Mouse (Mus musculus): Measurements from ENCODE around the gene Cdh4. TPM values are rescaled to one million over a fixed set of nuclear protein-coding genes. Genes with fewer than 3 reads are reported as not detected.

The Cdh4 gene
- polyA plus RNA-seq, 1 experiment from 2014 or later, result 3.7 TPM

DNA sequence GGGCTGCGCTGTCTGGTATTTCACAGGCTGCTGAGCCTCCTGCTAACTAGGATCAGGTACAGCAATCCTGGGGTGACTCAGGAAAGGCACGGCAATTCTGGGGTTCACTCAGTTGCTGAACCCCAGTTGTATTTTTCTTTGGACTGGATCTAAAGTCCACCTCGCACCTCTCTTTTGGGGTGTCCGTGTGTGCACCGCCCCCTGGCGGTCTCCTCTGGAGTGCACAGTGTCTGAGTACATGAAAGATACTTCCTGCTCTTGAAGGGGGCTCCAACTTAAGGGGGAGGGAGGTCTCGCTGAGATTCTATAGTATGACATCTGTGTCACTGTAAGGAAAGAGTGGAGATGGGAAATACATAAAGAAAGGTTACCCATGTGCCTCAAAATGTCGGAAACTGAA lies 286.8 kb downstream of the Cdh4 start:
- 54% methylated on average over 8 of the region's 8 CpGs for WGBS

DNA sequence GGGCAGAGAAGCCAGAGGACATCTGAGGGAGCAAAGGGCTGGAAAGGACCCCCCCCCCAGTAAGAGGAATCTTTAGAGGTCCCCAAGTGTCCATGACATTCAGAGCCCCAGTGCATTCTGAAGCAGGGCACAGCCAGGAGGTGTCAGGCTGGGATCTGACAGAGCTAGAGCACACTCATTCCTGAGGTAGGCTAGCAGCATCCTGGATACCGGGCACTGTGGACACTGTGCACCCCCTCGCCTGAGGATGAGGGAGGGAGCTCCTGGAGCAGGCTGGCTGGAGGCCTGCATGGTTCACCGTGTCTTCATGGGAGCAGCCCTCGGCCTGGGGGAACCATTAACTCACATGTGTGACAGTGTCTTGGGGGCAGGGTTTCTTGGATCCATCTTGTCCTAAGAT lies 287.6 kb downstream of the Cdh4 start:
- Histone ChIP-seq H3K36me3 (replicated peaks; ENCODE audit: control insufficient read depth, insufficient read depth, low read depth, low read length) (no peaks in the 10 kb centered on the region), H3K9ac (replicated peaks; ENCODE audit: low read length) (no peak overlapping the region), H3K4me2 (ENCODE audit: low read depth, low read length) (no peak overlapping the region), H3K4me3 (ENCODE audit: low read depth, low read length) (no peak overlapping the region), H3K9me3 (replicated peaks; ENCODE audit: control insufficient read depth, low read length) (no peaks in the 10 kb centered on the region), H3K27me3 (ENCODE audit: control insufficient read depth, insufficient read depth, low read length) (no peaks in the 10 kb centered on the region), H3K27ac (replicated peaks; ENCODE audit: low read depth, low read length) (no peak overlapping the region), H3K4me1 (ENCODE audit: control insufficient read depth, insufficient read depth, low read length) (peaks cover 2% of the 10 kb centered on the region; the same call in 1 of the 2 replicates)
- WGBS, result 81% methylated on average over 4 of the region's 4 CpGs
- no peak for ATAC-seq (replicated peaks; ENCODE audit: insufficient number of reproducible peaks, low FRiP score, low TSS enrichment, low read depth)
- no peak for DNase-seq (ENCODE audit: low spot score)

More for the DNA sequence above, 286.8 kb downstream of the Cdh4 start:
- Histone ChIP-seq H3K9ac (replicated peaks; ENCODE audit: low read length) (no peak overlapping the region), H3K27ac (replicated peaks; ENCODE audit: low read depth, low read length) (no peak overlapping the region), H3K27me3 (ENCODE audit: control insufficient read depth, insufficient read depth, low read length) (no peaks in the 10 kb centered on the region), H3K36me3 (replicated peaks; ENCODE audit: control insufficient read depth, insufficient read depth, low read depth, low read length) (no peaks in the 10 kb centered on the region), H3K4me3 (ENCODE audit: low read depth, low read length) (no peak overlapping the region), H3K9me3 (replicated peaks; ENCODE audit: control insufficient read depth, low read length) (no peaks in the 10 kb centered on the region), H3K4me2 (ENCODE audit: low read depth, low read length) (no peak overlapping the region), H3K4me1 (ENCODE audit: control insufficient read depth, insufficient read depth, low read length) (peaks cover 2% of the 10 kb centered on the region; the same call in 1 of the 2 replicates)
- DNase-seq (ENCODE audit: low spot score) (peak; percentile 25), ATAC-seq (replicated peaks; ENCODE audit: insufficient number of reproducible peaks, low FRiP score, low TSS enrichment, low read depth) (no peak)

DNA sequence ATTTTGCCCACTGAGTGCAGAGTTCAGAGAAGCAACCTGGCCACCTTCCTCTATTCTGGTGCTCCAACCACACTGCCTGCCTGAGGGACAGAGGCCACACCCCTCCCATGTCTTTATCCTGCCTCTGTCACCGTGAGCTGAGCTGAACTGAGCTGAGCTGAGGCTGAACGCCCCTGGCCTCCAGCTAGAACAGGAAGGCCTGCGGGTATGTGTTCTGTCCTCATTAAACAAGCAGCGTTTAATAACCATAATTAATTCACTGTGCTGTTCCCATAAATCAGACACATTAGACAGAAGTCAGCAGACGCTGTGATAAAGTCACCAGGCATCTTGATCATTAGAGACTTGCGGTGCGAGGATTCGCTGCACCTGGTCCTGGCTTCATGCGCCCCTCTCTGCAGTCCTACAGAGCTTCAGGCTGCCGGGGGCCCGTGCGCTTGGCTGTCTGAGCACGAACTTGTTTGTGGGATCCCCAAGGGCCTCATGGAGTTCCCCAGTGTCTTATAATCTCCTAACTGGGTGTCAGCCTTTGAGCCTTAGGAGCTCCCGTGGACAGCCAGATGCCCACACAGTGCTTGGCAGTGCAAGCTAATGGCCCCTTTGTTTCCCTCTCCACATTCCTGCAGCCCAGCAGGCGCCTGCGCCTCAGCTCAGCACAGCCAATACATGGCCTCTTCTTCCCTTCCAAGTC lies 291.1 kb downstream of the Cdh4 start:
- Histone ChIP-seq H3K9me3 (replicated peaks; ENCODE audit: control insufficient read depth, low read length) (no peaks in the 10 kb centered on the region), H3K4me1 (ENCODE audit: control insufficient read depth, insufficient read depth, low read length) (peaks cover 2% of the 10 kb centered on the region; the same call in 1 of the 2 replicates), H3K27me3 (ENCODE audit: control insufficient read depth, insufficient read depth, low read length) (no peaks in the 10 kb centered on the region), H3K4me2 (ENCODE audit: low read depth, low read length) (no peak overlapping the region), H3K36me3 (replicated peaks; ENCODE audit: control insufficient read depth, insufficient read depth, low read depth, low read length) (no peaks in the 10 kb centered on the region), H3K4me3 (ENCODE audit: low read depth, low read length) (no peak overlapping the region), H3K27ac (replicated peaks; ENCODE audit: low read depth, low read length) (no peak overlapping the region), H3K9ac (replicated peaks; ENCODE audit: low read length) (no peak overlapping the region)
- DNase-seq (ENCODE audit: low spot score) (peak; percentile 26), ATAC-seq (replicated peaks; ENCODE audit: insufficient number of reproducible peaks, low FRiP score, low TSS enrichment, low read depth) (no peak)
- 30% methylated on average over 16 of the region's 16 CpGs for WGBS

DNA sequence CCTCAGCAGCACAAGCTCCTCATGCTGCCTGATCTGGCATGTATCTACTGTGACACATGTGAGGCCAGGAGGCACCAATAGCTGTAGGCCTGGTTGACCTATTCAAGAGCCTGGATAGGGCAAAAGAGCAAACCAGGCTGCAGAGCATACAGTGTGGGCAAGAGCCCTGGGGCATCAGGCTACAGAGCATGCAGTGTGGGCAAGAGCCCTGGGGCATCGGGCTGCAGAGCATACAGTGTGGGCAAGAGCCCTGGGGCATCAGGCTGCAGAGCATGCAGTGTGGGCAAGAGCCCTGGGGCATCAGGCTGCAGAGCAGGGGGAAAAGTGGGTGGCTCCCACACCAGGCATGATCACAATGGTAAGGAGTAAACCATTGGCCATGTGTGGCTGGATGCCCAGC lies 300.2 kb downstream of the Cdh4 start:
- 100% methylated on average over 1 of the region's 1 CpGs for WGBS
- Histone ChIP-seq H3K27me3 (ENCODE audit: control insufficient read depth, insufficient read depth, low read length) (no peaks in the 10 kb centered on the region), H3K27ac (replicated peaks; ENCODE audit: low read depth, low read length) (no peak overlapping the region), H3K4me3 (ENCODE audit: low read depth, low read length) (no peak overlapping the region), H3K9ac (replicated peaks; ENCODE audit: low read length) (no peak overlapping the region), H3K9me3 (replicated peaks; ENCODE audit: control insufficient read depth, low read length) (no peaks in the 10 kb centered on the region), H3K4me1 (ENCODE audit: control insufficient read depth, insufficient read depth, low read length) (no peaks in the 10 kb centered on the region), H3K4me2 (ENCODE audit: low read depth, low read length) (no peak overlapping the region), H3K36me3 (replicated peaks; ENCODE audit: control insufficient read depth, insufficient read depth, low read depth, low read length) (no peaks in the 10 kb centered on the region)
- no peak for DNase-seq (ENCODE audit: low spot score)
- no peak for ATAC-seq (replicated peaks; ENCODE audit: insufficient number of reproducible peaks, low FRiP score, low TSS enrichment, low read depth)

DNA sequence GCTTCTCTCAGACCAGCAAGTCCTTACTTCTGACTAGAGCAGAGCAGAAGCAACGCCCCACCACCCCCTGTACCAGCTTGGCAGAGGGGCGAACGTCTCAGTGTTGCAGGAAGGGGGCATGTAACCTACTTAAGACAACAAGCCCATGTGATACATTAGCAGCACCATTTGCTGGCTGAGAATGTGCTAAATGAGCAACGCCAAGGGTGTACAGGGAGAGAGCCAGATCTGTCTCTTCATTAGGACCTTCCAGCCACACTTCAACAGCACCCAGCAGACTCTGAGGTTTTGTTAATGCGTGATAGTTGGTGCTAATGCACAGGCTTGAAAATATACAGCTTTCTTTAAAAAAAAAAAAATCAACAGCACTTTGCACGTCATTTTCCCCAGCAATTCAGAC lies 300.6 kb downstream of the Cdh4 start:
- no peaks in the 10 kb centered on the region for H3K27me3 ChIP-seq (ENCODE audit: control insufficient read depth, insufficient read depth, low read length)
- no peaks in the 10 kb centered on the region for H3K4me1 ChIP-seq (ENCODE audit: control insufficient read depth, insufficient read depth, low read length)
- no peaks in the 10 kb centered on the region for H3K36me3 ChIP-seq (replicated peaks; ENCODE audit: control insufficient read depth, insufficient read depth, low read depth, low read length)
- no peak overlapping the region for H3K27ac ChIP-seq (replicated peaks; ENCODE audit: low read depth, low read length)
- no peak for ATAC-seq (replicated peaks; ENCODE audit: insufficient number of reproducible peaks, low FRiP score, low TSS enrichment, low read depth)
- no peaks in the 10 kb centered on the region for H3K9me3 ChIP-seq (replicated peaks; ENCODE audit: control insufficient read depth, low read length)
- no peak overlapping the region for H3K4me3 ChIP-seq (ENCODE audit: low read depth, low read length)
- 74% methylated on average over 6 of the region's 6 CpGs for WGBS
- H3K4me2 ChIP-seq (ENCODE audit: low read depth, low read length), result no peak overlapping the region
- no peak for DNase-seq (ENCODE audit: low spot score)
- H3K9ac ChIP-seq (replicated peaks; ENCODE audit: low read length), result no peak overlapping the region

DNA sequence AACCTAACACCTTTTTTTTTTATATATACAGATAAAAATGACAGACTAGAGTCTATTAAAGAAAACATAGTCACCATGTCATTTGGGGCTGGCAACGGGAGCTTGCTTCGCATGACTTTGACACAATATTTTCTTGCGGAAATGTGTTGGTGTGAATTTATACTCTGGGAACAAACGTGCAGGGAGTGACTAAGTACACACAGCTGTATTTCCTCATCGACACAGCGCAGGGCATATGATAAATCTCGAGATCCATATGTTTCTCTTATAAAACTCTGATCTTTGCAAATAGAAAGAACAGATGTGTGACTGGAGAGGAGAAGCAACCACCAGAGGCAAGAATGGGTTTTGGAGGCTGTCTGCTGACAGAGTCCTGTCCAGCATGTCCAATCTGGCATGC lies 304.3 kb downstream of the Cdh4 start:
- WGBS, result 76% methylated on average over 7 of the region's 7 CpGs
- no peaks in the 10 kb centered on the region for H3K9me3 ChIP-seq (replicated peaks; ENCODE audit: control insufficient read depth, low read length)
- H3K9ac ChIP-seq (replicated peaks; ENCODE audit: low read length), result no peak overlapping the region
- DNase-seq (ENCODE audit: low spot score), result no peak
- ATAC-seq (replicated peaks; ENCODE audit: insufficient number of reproducible peaks, low FRiP score, low TSS enrichment, low read depth), result no peak
- H3K36me3 ChIP-seq (replicated peaks; ENCODE audit: control insufficient read depth, insufficient read depth, low read depth, low read length), result no peaks in the 10 kb centered on the region
- no peak overlapping the region for H3K27ac ChIP-seq (replicated peaks; ENCODE audit: low read depth, low read length)
- H3K4me2 ChIP-seq (ENCODE audit: low read depth, low read length), result no peak overlapping the region
- no peaks in the 10 kb centered on the region for H3K27me3 ChIP-seq (ENCODE audit: control insufficient read depth, insufficient read depth, low read length)
- no peaks in the 10 kb centered on the region for H3K4me1 ChIP-seq (ENCODE audit: control insufficient read depth, insufficient read depth, low read length)
- no peak overlapping the region for H3K4me3 ChIP-seq (ENCODE audit: low read depth, low read length)

DNA sequence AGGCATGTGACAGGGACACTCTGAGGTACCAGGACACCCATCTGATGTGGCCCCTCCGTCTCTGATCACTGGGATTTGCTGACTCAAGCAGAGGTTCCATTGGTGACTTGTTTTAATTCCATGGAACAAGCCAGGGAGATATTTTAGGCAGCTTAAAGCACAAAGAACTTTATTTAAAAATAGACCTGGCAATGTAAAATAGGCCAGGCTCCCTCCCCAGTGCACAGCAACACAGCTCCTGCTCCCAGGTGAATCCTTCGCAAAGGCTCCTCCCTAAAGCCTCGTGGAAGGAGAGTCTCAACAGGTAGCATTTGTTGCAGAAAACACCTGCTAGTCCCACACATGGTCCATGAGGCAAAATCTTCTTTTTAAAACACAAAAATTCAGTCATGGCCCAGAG lies 307.2 kb downstream of the Cdh4 start:
- no peak overlapping the region for H3K9ac ChIP-seq (replicated peaks; ENCODE audit: low read length)
- no peaks in the 10 kb centered on the region for H3K36me3 ChIP-seq (replicated peaks; ENCODE audit: control insufficient read depth, insufficient read depth, low read depth, low read length)
- H3K27me3 ChIP-seq (ENCODE audit: control insufficient read depth, insufficient read depth, low read length), result no peaks in the 10 kb centered on the region
- no peak overlapping the region for H3K4me3 ChIP-seq (ENCODE audit: low read depth, low read length)
- no peaks in the 10 kb centered on the region for H3K4me1 ChIP-seq (ENCODE audit: control insufficient read depth, insufficient read depth, low read length)
- H3K9me3 ChIP-seq (replicated peaks; ENCODE audit: control insufficient read depth, low read length), result no peaks in the 10 kb centered on the region
- no peak for ATAC-seq (replicated peaks; ENCODE audit: insufficient number of reproducible peaks, low FRiP score, low TSS enrichment, low read depth)
- no peak for DNase-seq (ENCODE audit: low spot score)
- WGBS, result 76% methylated on average over 3 of the region's 3 CpGs
- H3K27ac ChIP-seq (replicated peaks; ENCODE audit: low read depth, low read length), result no peak overlapping the region
- no peak overlapping the region for H3K4me2 ChIP-seq (ENCODE audit: low read depth, low read length)

DNA sequence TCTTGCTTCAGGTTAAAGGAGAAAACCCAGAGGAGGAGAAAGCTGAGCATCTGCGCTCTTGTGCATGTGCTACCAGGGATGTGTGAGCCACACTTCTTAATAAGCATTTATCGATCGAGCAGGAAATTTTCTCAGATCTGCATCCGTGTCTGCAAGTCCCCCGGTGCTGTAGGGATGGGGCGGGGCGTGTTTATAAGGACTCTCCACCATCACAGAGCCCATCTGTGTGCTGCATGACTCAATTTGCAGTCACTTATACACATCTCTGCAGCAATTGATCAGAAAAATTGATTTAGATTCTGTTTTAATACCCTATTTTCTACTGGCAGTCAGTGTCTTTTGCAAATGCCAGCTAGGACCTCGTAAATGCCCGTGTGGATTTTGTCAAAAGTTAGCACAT lies 311.6 kb downstream of the Cdh4 start:
- Histone ChIP-seq H3K36me3 (replicated peaks; ENCODE audit: control insufficient read depth, insufficient read depth, low read depth, low read length) (no peaks in the 10 kb centered on the region), H3K4me2 (ENCODE audit: low read depth, low read length) (no peak overlapping the region), H3K4me3 (ENCODE audit: low read depth, low read length) (no peak overlapping the region), H3K9me3 (replicated peaks; ENCODE audit: control insufficient read depth, low read length) (no peaks in the 10 kb centered on the region), H3K27ac (replicated peaks; ENCODE audit: low read depth, low read length) (no peak overlapping the region), H3K27me3 (ENCODE audit: control insufficient read depth, insufficient read depth, low read length) (no peaks in the 10 kb centered on the region), H3K4me1 (ENCODE audit: control insufficient read depth, insufficient read depth, low read length) (no peaks in the 10 kb centered on the region), H3K9ac (replicated peaks; ENCODE audit: low read length) (no peak overlapping the region)
- no peak for DNase-seq (ENCODE audit: low spot score)
- ATAC-seq (replicated peaks; ENCODE audit: insufficient number of reproducible peaks, low FRiP score, low TSS enrichment, low read depth), result no peak
- 81% methylated on average over 9 of the region's 9 CpGs for WGBS

All from embryonic facial prominence, embryonic 11.5 days (tissue).